8 mouse cellular contexts compared by ENCODE assay signal in the genomic region with DNA sequence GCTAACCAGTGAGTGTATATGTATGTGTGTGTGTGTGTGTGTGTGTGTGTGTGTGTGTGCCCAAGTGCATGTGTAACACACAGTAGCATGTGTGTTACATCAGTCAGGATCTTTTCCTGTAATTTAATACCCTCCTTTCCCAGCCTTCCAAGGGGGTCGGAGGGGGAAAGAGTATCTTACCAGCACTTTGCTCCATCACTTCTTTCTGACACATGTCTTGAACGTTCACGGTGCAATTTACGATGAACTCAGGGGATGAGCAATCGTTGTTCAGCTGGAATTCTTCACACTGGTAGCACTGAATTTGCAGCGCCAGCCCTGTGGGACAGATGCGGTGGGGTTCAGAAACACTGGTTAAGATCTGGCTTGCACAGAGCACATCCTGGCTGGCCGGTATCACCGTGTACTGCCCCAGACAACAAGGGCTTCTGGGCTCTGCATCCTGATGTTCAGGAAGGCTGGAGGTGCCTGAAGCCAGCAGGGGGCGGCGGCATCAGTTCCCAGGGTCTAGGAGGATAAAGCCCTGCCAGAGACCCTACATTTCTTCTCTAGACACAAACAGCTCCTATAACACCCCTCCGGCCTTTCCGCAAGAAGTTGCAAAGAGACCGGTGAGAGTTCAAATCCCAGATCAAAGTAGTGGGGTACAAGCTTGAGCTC. TPM values are rescaled to one million over a fixed set of nuclear protein-coding genes. Genes with fewer than 3 reads are reported as not detected.
DNase-seq lines count a peak whose midpoint lies in the region; ATAC-seq and TF ChIP-seq lines count a peak whose summit lies in the region.

No protein-coding gene starts in this region.

- no peak overlapping the region for H3K9ac ChIP-seq in kidney, embryonic 14.5 days (ENCODE audit: low read depth, low read length)
- no peak overlapping the region for H3K9ac ChIP-seq in ES-E14 (ENCODE audit: insufficient read depth, low read depth, low read length, poor library complexity, severe bottlenecking)
- H3K9ac ChIP-seq in embryonic facial prominence, embryonic 14.5 days (ENCODE audit: low read depth, low read length): no peak overlapping the region
- H3K9ac ChIP-seq in hindbrain, embryonic 14.5 days: peak overlapping the region; percentile 75

- 3% methylated on average over 14 of the region's 14 CpGs for WGBS in kidney, embryonic 14.5 days
- 3% methylated on average over 14 of the region's 14 CpGs for WGBS in embryonic facial prominence, embryonic 14.5 days
- WGBS in hindbrain, embryonic 14.5 days: 8% methylated on average over 14 of the region's 14 CpGs

- DNase-seq in kidney, adult 8-10 months: no peak
- DNase-seq in ES-E14 (ENCODE audit: low read depth, low spot score): peak; percentile 31
- peak; percentile 70 for DNase-seq in embryonic facial prominence, embryonic 14.5 days (ENCODE audit: low spot score)
- peak; percentile 50 for DNase-seq in hindbrain, embryonic 14.5 days (ENCODE audit: low spot score)
- DNase-seq in lung, postnatal 10 days: peak; percentile 24
- DNase-seq in yolk sac, embryonic 10.5 days (ENCODE audit: low spot score): peak; percentile 21
- DNase-seq in spleen, adult 12 weeks (ENCODE audit: low spot score): no peak

- H3K36me3 ChIP-seq in kidney, embryonic 14.5 days (ENCODE audit: control insufficient read depth, insufficient read depth, low read length): no peaks in the 10 kb centered on the region
- H3K36me3 ChIP-seq in ES-E14 (ENCODE audit: control insufficient read depth, insufficient read depth, low read length, poor library complexity, severe bottlenecking): no peaks in the 10 kb centered on the region
- H3K36me3 ChIP-seq in embryonic facial prominence, embryonic 14.5 days (ENCODE audit: control insufficient read depth, insufficient read depth, low read length): no peaks in the 10 kb centered on the region
- H3K36me3 ChIP-seq in hindbrain, embryonic 14.5 days (replicated peaks; ENCODE audit: control insufficient read depth, insufficient read depth): no peaks in the 10 kb centered on the region

- peaks cover 17% of the 10 kb centered on the region for H3K4me1 ChIP-seq in kidney, embryonic 14.5 days (ENCODE audit: control insufficient read depth, insufficient read depth, low read length)
- H3K4me1 ChIP-seq in ES-E14 (ENCODE audit: control insufficient read depth in 2 of 2, insufficient read depth in 2 of 2, low read length in 2 of 2, poor library complexity in 1 of 2): 0 out of 4 replicates have a peak, but pooled peaks cover 0 to 2% of the 10 kb centered on the region in 2 experiments
- H3K4me1 ChIP-seq in embryonic facial prominence, embryonic 14.5 days (ENCODE audit: control insufficient read depth, insufficient read depth, low read length): peaks cover 21% of the 10 kb centered on the region
- peaks cover 26% of the 10 kb centered on the region for H3K4me1 ChIP-seq in hindbrain, embryonic 14.5 days (replicated peaks; ENCODE audit: control insufficient read depth, insufficient read depth, low read length)

- no peaks in the 10 kb centered on the region for H3K9me3 ChIP-seq in kidney, embryonic 14.5 days (ENCODE audit: control insufficient read depth, low read length)
- H3K9me3 ChIP-seq in ES-E14 (ENCODE audit: control insufficient read depth, insufficient read depth, low read depth, low read length): no peaks in the 10 kb centered on the region
- no peaks in the 10 kb centered on the region for H3K9me3 ChIP-seq in embryonic facial prominence, embryonic 14.5 days (ENCODE audit: control insufficient read depth, low read length)
- H3K9me3 ChIP-seq in hindbrain, embryonic 14.5 days (ENCODE audit: control insufficient read depth, low read length): no peaks in the 10 kb centered on the region

- ATAC-seq in kidney, embryonic 14.5 days (ENCODE audit: low FRiP score, low TSS enrichment): peak; percentile 50; the same call in 1 of the 2 replicates
- ATAC-seq in embryonic facial prominence, embryonic 14.5 days (ENCODE audit: low read depth): peak; percentile 56
- ATAC-seq in hindbrain, embryonic 14.5 days (ENCODE audit: low FRiP score): peak; percentile 41

- peak overlapping the region; percentile 95 for H3K4me2 ChIP-seq in kidney, embryonic 14.5 days (replicated peaks; ENCODE audit: low read depth, low read length)
- peak overlapping the region; percentile 97 for H3K4me2 ChIP-seq in embryonic facial prominence, embryonic 14.5 days (ENCODE audit: low read depth, low read length)
- peak overlapping the region; percentile 100 for H3K4me2 ChIP-seq in hindbrain, embryonic 14.5 days (replicated peaks)

- H3K27me3 ChIP-seq in kidney, embryonic 14.5 days (ENCODE audit: control insufficient read depth, insufficient read depth, low read length): peaks cover 36% of the 10 kb centered on the region
- H3K27me3 ChIP-seq in embryonic facial prominence, embryonic 14.5 days (replicated peaks; ENCODE audit: control insufficient read depth, insufficient read depth, low read length): peaks cover 46% of the 10 kb centered on the region
- peaks cover 13% of the 10 kb centered on the region for H3K27me3 ChIP-seq in hindbrain, embryonic 14.5 days (ENCODE audit: control insufficient read depth, insufficient read depth, low read length)

- in situ Hi-C loops in ES-E14 (cut with MboI; ENCODE audit: low sequenced_read_pairs in 2 of 2, unreplicated experiment in 2 of 2): no loop called here

- peak overlapping the region; percentile 46 for H3K4me3 ChIP-seq in kidney, embryonic 14.5 days (ENCODE audit: low read length)
- no peak overlapping the region for H3K4me3 ChIP-seq in ES-E14 (ENCODE audit: insufficient read depth in 1 of 2, low read depth in 1 of 2, low read length in 2 of 2, poor library complexity in 1 of 2, severe bottlenecking in 1 of 2)
- peak overlapping the region; percentile 54 for H3K4me3 ChIP-seq in embryonic facial prominence, embryonic 14.5 days (ENCODE audit: low read depth, low read length)
- H3K4me3 ChIP-seq in hindbrain, embryonic 14.5 days (replicated peaks; ENCODE audit: low read length): peak overlapping the region; percentile 59

- H3K27ac ChIP-seq in kidney, embryonic 14.5 days (ENCODE audit: low read depth, low read length): no peak overlapping the region
- no peak overlapping the region for H3K27ac ChIP-seq in ES-E14 (ENCODE audit: insufficient read depth, low read depth, low read length, poor library complexity, severe bottlenecking)
- no peak overlapping the region for H3K27ac ChIP-seq in embryonic facial prominence, embryonic 14.5 days (replicated peaks; ENCODE audit: low read depth, low read length)
- no peak overlapping the region for H3K27ac ChIP-seq in hindbrain, embryonic 14.5 days

TF ChIP-seq in ES-E14, 5 proteins besides CTCF, POLR2A, EP300 and RAD21:
- TF ChIP-seq HCFC1 (IDR thresholded peaks at IDR 0.05; ENCODE audit: borderline replicate concordance, insufficient read depth, low read length) (no peak), ZNF384 (IDR thresholded peaks at IDR 0.05; ENCODE audit: low read depth, low read length) (no peak)

RNA-seq across cellular contexts. Expression of a gene that starts 2.6 kb away (rescaled TPM):
- polyA plus RNA-seq in kidney, embryonic 14.5 days (2014; fragmentation: Nextera tagmentation; extraction: Ambion mirVana): 0.19 and 2.0 TPM in 2 replicates
- total RNA-seq in ES-E14 (2012; rRNA removed): 0.80 and 1.1 TPM in 2 replicates
- polyA plus RNA-seq in embryonic facial prominence, embryonic 14.5 days (2014; fragmentation: Nextera tagmentation; extraction: Ambion mirVana): 7.5 and 10.7 TPM in 2 replicates
- polyA plus RNA-seq in hindbrain, embryonic 14.5 days (2014; fragmentation: Nextera tagmentation; extraction: Ambion mirVana): 70.4 and 88.9 TPM in 2 replicates

Comparison
In these comparisons a context has a peak if more than half of its experiments do, and no peak if none do; other contexts are left out.
1. H3K4me3 ChIP-seq: peak in kidney, embryonic 14.5 days (single experiment), embryonic facial prominence, embryonic 14.5 days (single experiment) and hindbrain, embryonic 14.5 days (single experiment); none in ES-E14 (0 of 2).
2. DNase-seq: peak in ES-E14 (single experiment), embryonic facial prominence, embryonic 14.5 days (single experiment), hindbrain, embryonic 14.5 days (single experiment), lung, postnatal 10 days (single experiment) and yolk sac, embryonic 10.5 days (single experiment); none in kidney, adult 8-10 months (0 of 2) and spleen, adult 12 weeks (single experiment).
3. Peak in every context shown above with its lines, with median percentiles within 50 percentile points of each other: ATAC-seq and H3K4me2 ChIP-seq.